Mouse (Mus musculus): Measurements from ENCODE around the gene Rin1. TPM values are rescaled to one million over a fixed set of nuclear protein-coding genes. Genes with fewer than 3 reads are reported as not detected.
"Not testable (repeated sequence)": the region's sequence is repeated elsewhere in the genome, so short reads cannot be mapped to it uniquely, and the experiment has no call there.

The Rin1 gene
- polyA plus RNA-seq (2012; ENCODE audit: insufficient read depth, insufficient read length, missing spikeins): not detected in 2 replicates

GRCm38 (mm10) chr19:5050047-5050905, at the start of gene Rin1:
Gene Rin1 (plus strand): TSS chr19:5050481.
- Histone ChIP-seq H3K27ac (replicated peaks; ENCODE audit: low read depth, low read length) (peak within 1 kb of the TSS; percentile 72; the same call in 1 of the 2 replicates), H3K4me1 (ENCODE audit: control insufficient read depth, insufficient read depth, insufficient read length, low read length) (no peaks in the 10 kb centered on the region; the same call in 1 of the 2 replicates), H3K4me3 (ENCODE audit: insufficient read depth, low read depth, low read length) (peak within 1 kb of the TSS; percentile 55)

- no peaks in the 10 kb centered on the region for H3K4me1 ChIP-seq (ENCODE audit: control insufficient read depth, insufficient read depth, insufficient read length, low read length)
- no peak overlapping the region for H3K27ac ChIP-seq (replicated peaks; ENCODE audit: low read depth, low read length)
- no peak overlapping the region for H3K4me3 ChIP-seq (ENCODE audit: insufficient read depth, low read depth, low read length)
Observed at GRCm38 (mm10) chr19:5001666-5002406, 48.4 kb upstream of the Rin1 start.

DNA sequence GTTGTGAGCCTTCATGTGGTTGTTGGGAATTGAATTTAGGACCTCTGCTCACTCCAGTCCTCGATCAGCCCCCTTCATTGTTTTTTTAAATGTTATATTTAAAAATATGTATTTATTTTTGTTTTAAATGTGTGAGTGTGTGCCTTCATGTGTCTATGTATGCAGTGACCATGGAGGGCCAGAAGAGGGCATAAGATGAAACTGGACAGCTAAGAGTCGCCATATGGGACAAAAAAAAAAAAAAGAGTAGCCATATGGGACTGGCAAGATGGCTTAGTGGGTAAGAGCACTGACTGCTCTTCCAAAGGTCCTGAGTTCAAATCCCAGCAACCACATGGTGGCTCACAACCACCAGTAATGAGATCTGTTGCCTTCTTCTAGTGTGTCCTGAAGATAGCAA, 46.6 kb upstream of the Rin1 start:
- not testable (repeated sequence) for H3K27ac ChIP-seq (replicated peaks; ENCODE audit: low read depth, low read length); H3K4me3 ChIP-seq (ENCODE audit: insufficient read depth, low read depth, low read length); H3K4me1 ChIP-seq (ENCODE audit: control insufficient read depth, insufficient read depth, insufficient read length, low read length)

GRCm38 (mm10) chr19:5004925-5005324, 45.4 kb upstream of the Rin1 start:
- H3K4me1 ChIP-seq (ENCODE audit: control insufficient read depth, insufficient read depth, insufficient read length, low read length): no peaks in the 10 kb centered on the region
- H3K27ac ChIP-seq (replicated peaks; ENCODE audit: low read depth, low read length): no peak overlapping the region
- H3K4me3 ChIP-seq (ENCODE audit: insufficient read depth, low read depth, low read length): no peak overlapping the region

- Histone ChIP-seq H3K4me1 (ENCODE audit: control insufficient read depth, insufficient read depth, insufficient read length, low read length) (no peaks in the 10 kb centered on the region), H3K4me3 (ENCODE audit: insufficient read depth, low read depth, low read length) (no peak overlapping the region), H3K27ac (replicated peaks; ENCODE audit: low read depth, low read length) (no peak overlapping the region)
Observed at GRCm38 (mm10) chr19:5013138-5013537, 37.1 kb upstream of the Rin1 start.

GRCm38 (mm10) chr19:5014961-5015398, 35.3 kb upstream of the Rin1 start:
- Histone ChIP-seq H3K4me3 (ENCODE audit: insufficient read depth, low read depth, low read length) (no peak overlapping the region), H3K4me1 (ENCODE audit: control insufficient read depth, insufficient read depth, insufficient read length, low read length) (no peaks in the 10 kb centered on the region), H3K27ac (replicated peaks; ENCODE audit: low read depth, low read length) (no peak overlapping the region)

DNA sequence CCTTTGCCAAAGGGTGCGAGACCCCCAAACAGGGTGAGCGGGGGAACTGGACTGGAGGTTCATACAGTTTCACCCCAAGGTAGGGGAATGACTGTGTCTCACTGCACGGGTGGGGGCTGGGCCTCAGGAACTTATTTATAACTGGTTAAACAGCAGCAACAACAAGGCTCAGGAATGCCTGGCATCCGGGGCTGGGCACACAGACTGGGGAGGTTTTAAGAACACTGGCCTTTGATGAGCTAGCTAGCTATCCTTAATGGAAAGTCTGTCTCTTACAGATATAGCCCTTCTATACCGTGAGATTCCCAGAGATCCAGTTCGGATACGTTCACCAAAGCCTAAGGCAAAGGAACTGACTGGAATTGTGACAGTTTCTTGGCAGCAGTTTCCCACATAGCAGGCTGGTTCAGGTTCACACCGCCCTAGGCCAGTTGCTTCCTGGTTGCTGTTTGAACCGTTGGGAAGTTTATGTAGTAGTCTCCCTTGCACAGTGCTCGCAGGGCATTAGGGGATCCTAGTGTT, 34.0 kb upstream of the Rin1 start:
- H3K4me3 ChIP-seq (ENCODE audit: insufficient read depth, low read depth, low read length): no peak overlapping the region
- no peak overlapping the region for H3K27ac ChIP-seq (replicated peaks; ENCODE audit: low read depth, low read length)
- no peaks in the 10 kb centered on the region for H3K4me1 ChIP-seq (ENCODE audit: control insufficient read depth, insufficient read depth, insufficient read length, low read length)

GRCm38 (mm10) chr19:5016782-5017181, 33.5 kb upstream of the Rin1 start:
- no peak overlapping the region for H3K4me3 ChIP-seq (ENCODE audit: insufficient read depth, low read depth, low read length)
- H3K27ac ChIP-seq (replicated peaks; ENCODE audit: low read depth, low read length): no peak overlapping the region
- H3K4me1 ChIP-seq (ENCODE audit: control insufficient read depth, insufficient read depth, insufficient read length, low read length): no peaks in the 10 kb centered on the region

GRCm38 (mm10) chr19:5017611-5018010, 32.7 kb upstream of the Rin1 start:
- Histone ChIP-seq H3K4me3 (ENCODE audit: insufficient read depth, low read depth, low read length) (no peak overlapping the region), H3K27ac (replicated peaks; ENCODE audit: low read depth, low read length) (no peak overlapping the region), H3K4me1 (ENCODE audit: control insufficient read depth, insufficient read depth, insufficient read length, low read length) (no peaks in the 10 kb centered on the region)

- Histone ChIP-seq H3K27ac (replicated peaks; ENCODE audit: low read depth, low read length) (no peak overlapping the region), H3K4me1 (ENCODE audit: control insufficient read depth, insufficient read depth, insufficient read length, low read length) (no peaks in the 10 kb centered on the region), H3K4me3 (ENCODE audit: insufficient read depth, low read depth, low read length) (no peak overlapping the region)
Observed at GRCm38 (mm10) chr19:5018191-5018590, 32.1 kb upstream of the Rin1 start.

GRCm38 (mm10) chr19:5021416-5021815, 28.9 kb upstream of the Rin1 start:
- no peak overlapping the region for H3K27ac ChIP-seq (replicated peaks; ENCODE audit: low read depth, low read length)
- H3K4me1 ChIP-seq (ENCODE audit: control insufficient read depth, insufficient read depth, insufficient read length, low read length): peaks cover 4% of the 10 kb centered on the region; the same call in 1 of the 2 replicates
- H3K4me3 ChIP-seq (ENCODE audit: insufficient read depth, low read depth, low read length): no peak overlapping the region

GRCm38 (mm10) chr19:5023621-5024479, 26.4 kb upstream of the Rin1 start, which contains the start of gene Slc29a2:
Gene Slc29a2 (plus strand): TSS chr19:5023860.
- Histone ChIP-seq H3K4me3 (ENCODE audit: insufficient read depth, low read depth, low read length) (peak within 1 kb of the TSS; percentile 83), H3K27ac (replicated peaks; ENCODE audit: low read depth, low read length) (peak within 1 kb of the TSS; percentile 71), H3K4me1 (ENCODE audit: control insufficient read depth, insufficient read depth, insufficient read length, low read length) (peaks cover 4% of the 10 kb centered on the region; the same call in 1 of the 2 replicates)

DNA sequence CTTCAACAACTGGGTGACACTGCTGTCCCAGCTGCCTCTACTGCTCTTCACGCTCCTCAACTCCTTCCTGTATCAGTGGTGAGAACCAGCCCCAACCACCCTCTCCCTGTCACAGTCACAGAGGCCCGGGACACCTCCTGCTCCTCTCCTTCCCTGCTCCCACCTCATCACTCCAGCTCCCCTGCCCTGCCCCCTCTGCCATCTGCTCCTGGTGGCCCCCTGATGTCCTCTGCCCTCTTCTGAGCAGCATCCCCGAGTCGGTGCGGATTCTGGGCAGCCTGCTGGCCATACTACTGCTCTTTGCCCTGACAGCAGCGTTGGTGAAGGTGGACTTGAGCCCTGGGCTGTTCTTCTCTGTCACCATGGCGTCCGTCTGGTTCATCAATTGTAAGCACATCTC, 24.2 kb upstream of the Rin1 start:
- Histone ChIP-seq H3K27ac (replicated peaks; ENCODE audit: low read depth, low read length) (no peak overlapping the region), H3K4me3 (ENCODE audit: insufficient read depth, low read depth, low read length) (no peak overlapping the region), H3K4me1 (ENCODE audit: control insufficient read depth, insufficient read depth, insufficient read length, low read length) (peaks cover 4% of the 10 kb centered on the region; the same call in 1 of the 2 replicates)

- H3K4me3 ChIP-seq (ENCODE audit: insufficient read depth, low read depth, low read length): no peak overlapping the region
- H3K27ac ChIP-seq (replicated peaks; ENCODE audit: low read depth, low read length): no peak overlapping the region
- no peaks in the 10 kb centered on the region for H3K4me1 ChIP-seq (ENCODE audit: control insufficient read depth, insufficient read depth, insufficient read length, low read length)
Observed at GRCm38 (mm10) chr19:5032686-5033085, 17.6 kb upstream of the Rin1 start.

Data from brown adipose tissue, adult 24 weeks (tissue).